Mouse (Mus musculus) retina, postnatal 1 day (tissue): ENCODE data around the gene 4933425L06Rik.

Experiments
- DNase-seq: peaks from one replicate; pipeline ENCODE4 v3.0.0-alpha.2; 2012

Gene 4933425L06Rik

GRCm38 (mm10) chr13:105081862-105082261, at the start of gene 4933425L06Rik:
TSS of gene 4933425L06Rik (plus strand) at chr13:105082122.
- DNase-seq = no peak

- no peak for DNase-seq
These were observed 44.1 kb upstream of the 4933425L06Rik start for GRCm38 (mm10) chr13:105037816-105038215.

- DNase-seq = no peak
These were observed 43.6 kb upstream of the 4933425L06Rik start for GRCm38 (mm10) chr13:105038334-105038733.

- DNase-seq = no peak
These were observed 38.0 kb upstream of the 4933425L06Rik start for GRCm38 (mm10) chr13:105043882-105044281.

GRCm38 (mm10) chr13:105047377-105047776, 34.5 kb upstream of the 4933425L06Rik start:
- no peak for DNase-seq

GRCm38 (mm10) chr13:105048662-105049061, 33.3 kb upstream of the 4933425L06Rik start:
- no peak for DNase-seq

GRCm38 (mm10) chr13:105051432-105051831, 30.5 kb upstream of the 4933425L06Rik start:
- DNase-seq = no peak

- DNase-seq = peak; percentile 32
These were observed 28.3 kb upstream of the 4933425L06Rik start for GRCm38 (mm10) chr13:105053618-105054017.

GRCm38 (mm10) chr13:105054181-105054940, 27.6 kb upstream of the 4933425L06Rik start, which contains the start of gene Rgs7bp:
TSS of gene Rgs7bp (minus strand) at chr13:105054930.
- peak; percentile 79 for DNase-seq

- DNase-seq = no peak
These were observed 27.0 kb upstream of the 4933425L06Rik start for GRCm38 (mm10) chr13:105054941-105055309.

GRCm38 (mm10) chr13:105055374-105055773, 26.5 kb upstream of the 4933425L06Rik start:
- DNase-seq = peak; percentile 29

- DNase-seq = no peak
These were observed 15.8 kb upstream of the 4933425L06Rik start for GRCm38 (mm10) chr13:105066119-105066518.

- no peak for DNase-seq
These were observed 14.8 kb upstream of the 4933425L06Rik start for GRCm38 (mm10) chr13:105066890-105067845.

- no peak for DNase-seq
These were observed 7.4 kb downstream of the 4933425L06Rik start for GRCm38 (mm10) chr13:105089276-105089675.

- DNase-seq = no peak
These were observed 14.4 kb downstream of the 4933425L06Rik start for GRCm38 (mm10) chr13:105096316-105096715.

GRCm38 (mm10) chr13:105100705-105101104, 18.8 kb downstream of the 4933425L06Rik start:
- no peak for DNase-seq

GRCm38 (mm10) chr13:105104385-105104784, 22.5 kb downstream of the 4933425L06Rik start:
- DNase-seq = no peak

- DNase-seq = no peak
These were observed 29.7 kb downstream of the 4933425L06Rik start for GRCm38 (mm10) chr13:105111599-105111998.

GRCm38 (mm10) chr13:105121617-105122016, 39.7 kb downstream of the 4933425L06Rik start:
- DNase-seq = no peak

- no peak for DNase-seq
These were observed 40.2 kb downstream of the 4933425L06Rik start for GRCm38 (mm10) chr13:105122092-105122491.

GRCm38 (mm10) chr13:105130080-105130479, 48.2 kb downstream of the 4933425L06Rik start:
- no peak for DNase-seq

- no peak for DNase-seq
These were observed 50.4 kb downstream of the 4933425L06Rik start for GRCm38 (mm10) chr13:105132370-105132769.

GRCm38 (mm10) chr13:105132776-105133175, 50.9 kb downstream of the 4933425L06Rik start:
- no peak for DNase-seq
